Mouse (Mus musculus) bone marrow macrophage, adult 2 months (primary cell): ENCODE results near the gene S100a2.

Experiments used
- CTCF ChIP-seq: IDR thresholded peaks from 2 replicates; pipeline ENCODE4 v1.5.1; 2012; ENCODE audit warnings: low read depth, mild to moderate bottlenecking, low read length, moderate library complexity
- POLR2A ChIP-seq: IDR thresholded peaks from 2 replicates; pipeline ENCODE4 v1.6.1; 2012; ENCODE audit warnings: mild to moderate bottlenecking, low read depth, low read length, borderline replicate concordance

DNA sequence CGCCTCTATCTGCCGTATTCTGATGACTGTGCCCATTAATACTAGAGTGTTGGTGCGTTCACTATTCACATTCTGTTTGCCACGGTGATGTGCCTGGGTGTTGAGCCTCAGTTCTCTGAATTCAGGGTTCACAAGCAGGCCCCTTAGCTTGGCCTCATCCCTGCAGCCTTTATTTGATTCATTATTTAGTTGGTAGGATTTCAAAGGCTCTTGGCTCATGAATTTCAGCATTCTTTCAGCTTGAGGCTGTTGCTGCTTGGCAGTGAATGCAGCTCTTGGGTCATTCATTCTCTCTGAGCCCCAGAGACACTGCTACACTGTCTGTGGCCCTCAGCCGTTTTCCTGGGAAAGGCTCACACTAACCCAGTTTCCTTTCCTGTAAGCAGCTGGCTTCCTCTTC lies 34.1 kb upstream of the S100a2 start:
- no peak for TF ChIP-seq POLR2A
- no peak for TF ChIP-seq CTCF
